Mouse (Mus musculus): ENCODE measurements around the gene Mpi. TPM values are rescaled to one million over a fixed set of nuclear protein-coding genes. Genes with fewer than 3 reads are reported as not detected.

The Mpi gene
- total and polyA plus RNA-seq, 3 experiments = 28.2 to 37.3 (median 28.6) TPM

- Histone ChIP-seq H3K27me3 (replicated peaks) (no peaks in the 10 kb centered on the region), H3K4me3 (replicated peaks in 1 of 3; ENCODE audit: low read depth in 2 of 3, low read length in 2 of 3, poor library complexity in 1 of 3) (no peak overlapping the region), H3K9me3 (replicated peaks; ENCODE audit: low read length) (no peaks in the 10 kb centered on the region), H3K9ac (ENCODE audit: insufficient read depth, low read depth) (no peak overlapping the region), H3K4me2 (ENCODE audit: insufficient read depth, low read depth, poor library complexity, severe bottlenecking) (no peak overlapping the region), H3K36me3 (replicated peaks in 1 of 2; ENCODE audit: control insufficient read depth in 1 of 2, insufficient read depth in 1 of 2, low read length in 1 of 2) (peaks cover 15 to 33% of the 10 kb centered on the region in 2 experiments), H3K27ac (ENCODE audit: insufficient read depth, low read depth) (no peak overlapping the region), H3K4me1 (ENCODE audit: control insufficient read depth in 1 of 2, insufficient read depth in 2 of 2) (peaks cover 6 to 10% of the 10 kb centered on the region in 2 experiments), H3K79me2 (replicated peaks; ENCODE audit: control insufficient read depth, extremely low read depth, insufficient read depth, poor library complexity, severe bottlenecking) (no peaks in the 10 kb centered on the region)
- in situ Hi-C loops (cut with MboI; ENCODE audit: low pct_ligation_motif_present, low pct_unique_long_range_greater_than_20kb, low sequenced_read_pairs) (no loop called here), dilution Hi-C loops (cut with MboI; ENCODE audit: extremely low pct_ligation_motif_present, extremely low pct_unique_long_range_greater_than_20kb, low sequenced_read_pairs) (no loop called here)
- DNase-seq (ENCODE audit: extremely low read depth) = no peak
- no peak for TF ChIP-seq ELF1 (IDR thresholded peaks at IDR 0.05; ENCODE audit: low read depth, low read length)
- TF ChIP-seq ZMIZ1 (IDR thresholded peaks at IDR 0.05; ENCODE audit: low read depth, low read length) = no peak
- TF ChIP-seq MEF2A (IDR thresholded peaks at IDR 0.05; ENCODE audit: borderline replicate concordance, low read depth, low read length) = no peak
- TF ChIP-seq TBP (conservative IDR thresholded peaks at IDR 0.05; ENCODE audit: low read depth, low read length) = no peak
- no peak for TF ChIP-seq USF2 (conservative IDR thresholded peaks at IDR 0.05; ENCODE audit: low read depth, low read length)
- no peak for TF ChIP-seq GABPA (IDR thresholded peaks at IDR 0.05; ENCODE audit: insufficient replicate concordance, low read depth, low read length)
- TF ChIP-seq RCOR1 (conservative IDR thresholded peaks at IDR 0.05; ENCODE audit: low read depth, low read length) = no peak
- TF ChIP-seq NELFE (IDR thresholded peaks at IDR 0.05; ENCODE audit: low read depth, low read length) = no peak
- TF ChIP-seq TCF12 (IDR thresholded peaks at IDR 0.05; ENCODE audit: low read depth, low read length) = no peak
- TF ChIP-seq CHD1 (IDR thresholded peaks at IDR 0.05; ENCODE audit: low read depth, low read length) = no peak
- no peak for TF ChIP-seq POLR2A (IDR thresholded peaks at IDR 0.05; ENCODE audit: low read depth, low read length)
- TF ChIP-seq NRF1 (IDR thresholded peaks at IDR 0.05; ENCODE audit: low read depth, low read length) = no peak
- no peak for TF ChIP-seq CHD2 (IDR thresholded peaks at IDR 0.05; ENCODE audit: low read length)
- no peak for TF ChIP-seq MAFK (IDR thresholded peaks at IDR 0.05; ENCODE audit: insufficient replicate concordance, low read length)
Observed at GRCm38 (mm10) chr9:57598851-57599563, 46.4 kb upstream of the Mpi start.

- Histone ChIP-seq H3K4me2 (ENCODE audit: insufficient read depth, low read depth, poor library complexity, severe bottlenecking) (no peak overlapping the region), H3K27ac (ENCODE audit: insufficient read depth, low read depth) (no peak overlapping the region), H3K9ac (ENCODE audit: insufficient read depth, low read depth) (no peak overlapping the region), H3K9me3 (replicated peaks; ENCODE audit: low read length) (no peaks in the 10 kb centered on the region), H3K27me3 (replicated peaks) (no peaks in the 10 kb centered on the region), H3K4me3 (replicated peaks in 1 of 3; ENCODE audit: low read depth in 2 of 3, low read length in 2 of 3, poor library complexity in 1 of 3) (no peak overlapping the region), H3K79me2 (replicated peaks; ENCODE audit: control insufficient read depth, extremely low read depth, insufficient read depth, poor library complexity, severe bottlenecking) (no peaks in the 10 kb centered on the region), H3K4me1 (ENCODE audit: control insufficient read depth in 1 of 2, insufficient read depth in 2 of 2) (peaks cover 6 to 10% of the 10 kb centered on the region in 2 experiments), H3K36me3 (replicated peaks in 1 of 2; ENCODE audit: control insufficient read depth in 1 of 2, insufficient read depth in 1 of 2, low read length in 1 of 2) (peaks cover 25 to 44% of the 10 kb centered on the region in 2 experiments)
- dilution Hi-C loops (cut with MboI; ENCODE audit: extremely low pct_ligation_motif_present, extremely low pct_unique_long_range_greater_than_20kb, low sequenced_read_pairs) = no loop called here
- in situ Hi-C loops (cut with MboI; ENCODE audit: low pct_ligation_motif_present, low pct_unique_long_range_greater_than_20kb, low sequenced_read_pairs) = no loop called here
- TF ChIP-seq CTCF (conservative IDR thresholded peaks at IDR 0.05 in 1 of 2, IDR thresholded peaks at IDR 0.05 in 1 of 2; ENCODE audit: low read depth in 2 of 2, low read length in 2 of 2) = no peak
- no peak for DNase-seq (ENCODE audit: extremely low read depth)
Observed at GRCm38 (mm10) chr9:57597929-57598382, 45.4 kb upstream of the Mpi start.
